Mouse (Mus musculus) embryo, embryonic 11 days (tissue): ENCODE data around the gene Il16.
A peak's percentile ranks its signal among the peaks of the same experiment; 100 is the strongest.

Experiments
- DNase-seq: peaks from one replicate; pipeline ENCODE4 v3.0.0-alpha.2; 2015

Gene Il16

GRCm38 (mm10) chr7:83641163-83641562 is 104.4 kb downstream of the Il16 start:
- DNase-seq = no peak

GRCm38 (mm10) chr7:83640581-83640980 is 104.9 kb downstream of the Il16 start:
- DNase-seq = no peak

GRCm38 (mm10) chr7:83639084-83639483 is 106.4 kb downstream of the Il16 start:
- DNase-seq = no peak

- no peak for DNase-seq
Observed at GRCm38 (mm10) chr7:83637781-83638583, 107.5 kb downstream of the Il16 start.

- DNase-seq = no peak
Observed at GRCm38 (mm10) chr7:83636425-83636824, 109.1 kb downstream of the Il16 start.

- DNase-seq = no peak
Observed at GRCm38 (mm10) chr7:83635726-83636125, 109.8 kb downstream of the Il16 start.

- no peak for DNase-seq
Observed at GRCm38 (mm10) chr7:83633856-83634255, 111.7 kb downstream of the Il16 start.

GRCm38 (mm10) chr7:83632682-83633120 is 112.8 kb downstream of the Il16 start:
- no peak for DNase-seq

- peak; percentile 94 for DNase-seq
Observed at GRCm38 (mm10) chr7:83631828-83632681, 113.5 kb downstream of the Il16 start, which contains the start of gene Stard5. Stard5 (plus strand) TSS chr7:83631959.

- DNase-seq = peak; percentile 26
Observed at GRCm38 (mm10) chr7:83631073-83631827, 114.3 kb downstream of the Il16 start.

- no peak for DNase-seq
Observed at GRCm38 (mm10) chr7:83627369-83627768, 118.2 kb downstream of the Il16 start.

- no peak for DNase-seq
Observed at GRCm38 (mm10) chr7:83626557-83627257, 118.8 kb downstream of the Il16 start.

GRCm38 (mm10) chr7:83624065-83624464 is 121.5 kb downstream of the Il16 start:
- DNase-seq = no peak

- no peak for DNase-seq
Observed at GRCm38 (mm10) chr7:83622582-83622981, 122.9 kb downstream of the Il16 start.

GRCm38 (mm10) chr7:83618709-83619108 is 126.8 kb downstream of the Il16 start:
- no peak for DNase-seq

GRCm38 (mm10) chr7:83616268-83616667 is 129.3 kb downstream of the Il16 start:
- no peak for DNase-seq

GRCm38 (mm10) chr7:83615815-83616214 is 129.7 kb downstream of the Il16 start:
- no peak for DNase-seq

- DNase-seq = no peak
Observed at GRCm38 (mm10) chr7:83615272-83615671, 130.3 kb downstream of the Il16 start.

- no peak for DNase-seq
Observed at GRCm38 (mm10) chr7:83611886-83612285, 133.6 kb downstream of the Il16 start.

- no peak for DNase-seq
Observed at GRCm38 (mm10) chr7:83609891-83610290, 135.6 kb downstream of the Il16 start.

- DNase-seq = no peak
Observed at GRCm38 (mm10) chr7:83606796-83607195, 138.7 kb downstream of the Il16 start.

- DNase-seq = no peak
Observed at GRCm38 (mm10) chr7:83604180-83604944, 141.2 kb downstream of the Il16 start.
